Mouse (Mus musculus) ES-Bruce4 (cell line): ENCODE results near the gene Ubxn11.

Source experiments
- CTCF ChIP-seq: IDR thresholded peaks from one replicate; pipeline ENCODE4 v1.8.1; 2011; ENCODE audit warnings: low read depth, low read length
- EP300 ChIP-seq: IDR thresholded peaks from 2 replicates; pipeline ENCODE4 v1.6.1; 2011; ENCODE audit warnings: low read depth, low read length; ENCODE audit not compliant: insufficient read depth
- POLR2A ChIP-seq: IDR thresholded peaks from one replicate; pipeline ENCODE4 v1.8.1; 2011; ENCODE audit warnings: low read length; ENCODE audit not compliant: insufficient read depth

GRCm38 (mm10) chr4:134149389-134149788 is 47.0 kb downstream of the Ubxn11 start:
- TF ChIP-seq EP300 (no peak), POLR2A (no peak), CTCF (no peak)
